Mouse (Mus musculus) E14TG2a.4 (cell line): ENCODE data around the gene Adgrl1.

Source experiments
- H3K27me3 ChIP-seq: 2 replicates; pipeline ENCODE4 v1.6.1; 2014; ENCODE audit warnings: low read length, control low read depth; ENCODE audit not compliant: insufficient read depth
- H3K36me3 ChIP-seq: 2 replicates; pipeline ENCODE4 v1.6.1; 2014; ENCODE audit warnings: low read length, control low read depth; ENCODE audit not compliant: insufficient read depth
- H3K4me1 ChIP-seq: replicated peaks from 2 replicates; pipeline ENCODE4 v1.6.1; 2014; ENCODE audit warnings: low read depth, low read length, control low read depth
- H3K4me3 ChIP-seq: replicated peaks from 2 replicates; pipeline ENCODE4 v1.5.1; 2014; ENCODE audit warnings: mild to moderate bottlenecking, low read length
- H3K9me3 ChIP-seq: 2 replicates; pipeline ENCODE4 v1.6.1; 2014; ENCODE audit warnings: low read length, control low read depth
- CTCF ChIP-seq: conservative IDR thresholded peaks from 2 replicates; pipeline ENCODE4 v1.5.1; 2014; ENCODE audit warnings: low read length
- NANOG ChIP-seq: IDR thresholded peaks from 2 replicates; pipeline ENCODE4 v1.6.1; 2014; ENCODE audit warnings: borderline replicate concordance, low read length, mixed read lengths
- POU5F1 ChIP-seq: IDR thresholded peaks from 2 replicates; pipeline ENCODE4 v1.6.1; 2014; ENCODE audit warnings: low read length, borderline replicate concordance

Adgrl1 gene

GRCm38 (mm10) chr8:83911809-83912731, 12.2 kb downstream of the Adgrl1 start:
- H3K36me3 ChIP-seq: peaks cover 85% of the 10 kb centered on the region

DNA sequence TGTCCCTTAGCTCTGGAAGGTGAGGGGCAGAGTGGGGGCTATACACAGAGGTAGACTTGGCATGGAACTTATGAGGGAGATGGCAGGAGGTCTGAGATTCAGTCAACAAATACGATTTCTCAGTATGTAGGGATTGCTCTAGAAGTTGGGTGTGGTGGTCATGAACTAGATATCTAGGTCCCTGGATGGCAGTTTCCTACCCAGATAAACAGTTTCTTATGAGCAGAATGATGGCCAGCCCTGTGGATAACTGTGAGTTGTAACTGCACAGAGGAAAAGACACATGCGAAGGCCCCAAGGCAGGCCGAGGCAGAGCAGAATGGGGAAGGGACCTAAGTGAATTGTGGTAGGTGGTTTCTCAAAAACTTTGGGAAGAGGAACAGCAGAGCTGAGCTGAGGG, 14.3 kb downstream of the Adgrl1 start:
- no peak for TF ChIP-seq NANOG
- TF ChIP-seq CTCF: no peak
- TF ChIP-seq POU5F1: no peak
- H3K9me3 ChIP-seq: no peaks in the 10 kb centered on the region
- H3K27me3 ChIP-seq: no peaks in the 10 kb centered on the region
- no peak overlapping the region for H3K4me3 ChIP-seq
- H3K36me3 ChIP-seq: peaks cover 87% of the 10 kb centered on the region
- H3K4me1 ChIP-seq: peaks cover 96% of the 10 kb centered on the region

More at GRCm38 (mm10) chr8:83911809-83912731, 12.2 kb downstream of the Adgrl1 start:
- Histone ChIP-seq H3K9me3 (peaks cover 11% of the 10 kb centered on the region), H3K27me3 (no peaks in the 10 kb centered on the region), H3K4me1 (peaks cover 83% of the 10 kb centered on the region), H3K4me3 (no peak overlapping the region)
- TF ChIP-seq POU5F1 (no peak), NANOG (no peak), CTCF (no peak)

DNA sequence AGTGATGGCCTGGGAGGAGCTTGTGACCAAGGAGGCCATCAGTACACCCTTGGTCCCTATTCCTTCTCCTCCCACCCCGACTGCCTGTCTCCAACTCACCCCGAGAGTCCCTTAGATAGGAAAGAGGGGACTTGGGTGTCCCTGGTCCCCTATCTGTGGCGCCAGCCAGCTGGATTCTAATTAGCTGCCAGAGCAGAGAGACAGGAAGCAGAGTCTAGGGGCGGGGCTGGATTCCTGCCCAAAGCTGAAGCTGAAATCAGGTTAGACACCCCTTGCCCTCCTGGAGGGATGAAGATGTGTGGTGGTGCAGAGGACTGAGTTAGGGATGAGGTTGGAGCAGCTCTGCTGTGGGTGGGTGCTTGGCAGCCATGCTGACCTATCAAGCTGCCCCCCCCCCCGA, 15.0 kb downstream of the Adgrl1 start:
- TF ChIP-seq POU5F1: no peak
- TF ChIP-seq CTCF: no peak
- TF ChIP-seq NANOG: no peak
- Histone ChIP-seq H3K4me3 (no peak overlapping the region), H3K36me3 (peaks cover 87% of the 10 kb centered on the region), H3K4me1 (peaks cover 95% of the 10 kb centered on the region), H3K9me3 (no peaks in the 10 kb centered on the region), H3K27me3 (no peaks in the 10 kb centered on the region)

- Histone ChIP-seq H3K4me1 (peaks cover 89% of the 10 kb centered on the region), H3K4me3 (no peak overlapping the region), H3K36me3 (peaks cover 92% of the 10 kb centered on the region), H3K27me3 (no peaks in the 10 kb centered on the region), H3K9me3 (no peaks in the 10 kb centered on the region)
- no peak for TF ChIP-seq POU5F1
- no peak for TF ChIP-seq NANOG
- no peak for TF ChIP-seq CTCF
Measured at GRCm38 (mm10) chr8:83916015-83916414, 16.1 kb downstream of the Adgrl1 start.

DNA sequence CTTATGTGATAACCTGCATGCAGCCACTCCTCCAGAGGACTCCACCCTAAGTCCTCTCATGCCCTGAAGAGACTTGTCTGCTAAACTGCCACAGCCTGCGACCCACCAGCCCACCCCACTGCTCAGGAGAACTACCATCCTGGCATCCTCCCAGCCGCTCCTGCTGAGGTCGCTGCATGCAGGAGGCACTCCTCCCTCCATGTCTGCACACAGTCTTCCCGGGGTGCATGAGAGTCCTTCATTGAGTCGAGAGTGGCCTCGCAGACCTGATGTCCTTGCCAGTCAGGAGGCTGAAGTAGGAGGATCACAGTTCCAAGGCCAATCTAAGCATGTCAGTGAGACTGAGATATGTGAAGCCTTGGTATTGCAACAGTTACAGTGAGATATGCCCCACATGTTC, 17.7 kb downstream of the Adgrl1 start:
- no peaks in the 10 kb centered on the region for H3K27me3 ChIP-seq
- H3K4me1 ChIP-seq: peaks cover 83% of the 10 kb centered on the region
- H3K4me3 ChIP-seq: no peak overlapping the region
- TF ChIP-seq POU5F1: no peak
- TF ChIP-seq CTCF: no peak
- TF ChIP-seq NANOG: no peak
- H3K9me3 ChIP-seq: no peaks in the 10 kb centered on the region
- H3K36me3 ChIP-seq: peaks cover 93% of the 10 kb centered on the region

DNA sequence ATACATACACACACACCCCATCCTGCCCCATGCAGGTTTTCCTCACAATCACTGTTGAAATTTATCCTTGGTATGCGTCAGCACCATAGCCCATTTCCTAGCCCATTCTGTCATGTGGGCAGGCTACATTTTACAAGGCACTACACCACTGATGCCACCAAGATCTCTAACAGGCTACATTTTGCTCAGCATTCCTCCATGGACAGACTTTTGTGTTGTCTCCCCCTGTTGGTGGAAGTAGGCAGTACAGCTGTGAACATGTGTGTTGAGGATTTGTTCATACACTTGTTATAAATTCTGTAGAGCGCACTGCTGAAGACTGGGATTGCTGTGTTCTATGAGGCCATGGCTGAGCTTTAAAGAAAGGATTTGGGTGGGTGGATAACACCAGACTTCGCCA, 21.7 kb downstream of the Adgrl1 start:
- Histone ChIP-seq H3K36me3 (peaks cover 98% of the 10 kb centered on the region), H3K27me3 (no peaks in the 10 kb centered on the region), H3K9me3 (no peaks in the 10 kb centered on the region), H3K4me3 (no peak overlapping the region), H3K4me1 (peaks cover 79% of the 10 kb centered on the region)
- peak; percentile 92 for TF ChIP-seq CTCF
- no peak for TF ChIP-seq POU5F1
- TF ChIP-seq NANOG: no peak

- Histone ChIP-seq H3K4me1 (peaks cover 79% of the 10 kb centered on the region), H3K9me3 (no peaks in the 10 kb centered on the region), H3K27me3 (no peaks in the 10 kb centered on the region), H3K36me3 (peaks cover 98% of the 10 kb centered on the region), H3K4me3 (no peak overlapping the region)
- TF ChIP-seq POU5F1 (no peak), NANOG (no peak), CTCF (no peak)
Measured at GRCm38 (mm10) chr8:83922727-83923126, 22.8 kb downstream of the Adgrl1 start.

DNA sequence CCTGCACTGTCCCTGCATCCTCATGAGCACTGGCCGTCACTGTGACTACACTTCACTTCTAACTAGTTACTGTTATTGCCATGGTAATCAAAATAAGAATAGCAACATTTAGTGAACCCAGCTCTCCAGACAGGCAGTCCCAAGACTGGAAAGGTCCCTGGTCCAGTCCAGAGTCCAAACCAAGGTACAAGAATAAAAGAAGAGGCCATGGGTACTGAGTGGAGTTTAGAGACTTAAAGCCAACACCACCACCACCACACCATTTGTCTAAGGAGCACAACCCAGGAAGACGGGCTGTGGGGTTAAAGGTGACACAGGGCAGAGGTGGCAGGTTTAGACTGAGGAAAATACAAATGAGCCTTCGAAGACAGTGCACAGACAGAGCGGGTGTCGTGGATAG, 24.7 kb downstream of the Adgrl1 start:
- no peak overlapping the region for H3K4me3 ChIP-seq
- peaks cover 77% of the 10 kb centered on the region for H3K4me1 ChIP-seq
- peaks cover 94% of the 10 kb centered on the region for H3K36me3 ChIP-seq
- TF ChIP-seq NANOG: no peak
- no peak for TF ChIP-seq POU5F1
- TF ChIP-seq CTCF: no peak
- no peaks in the 10 kb centered on the region for H3K9me3 ChIP-seq
- H3K27me3 ChIP-seq: no peaks in the 10 kb centered on the region

GRCm38 (mm10) chr8:83926266-83926665, 26.4 kb downstream of the Adgrl1 start:
- H3K36me3 ChIP-seq: peaks cover 94% of the 10 kb centered on the region
- H3K4me1 ChIP-seq: peaks cover 83% of the 10 kb centered on the region
- TF ChIP-seq NANOG (no peak), POU5F1 (no peak), CTCF (no peak)
- no peaks in the 10 kb centered on the region for H3K27me3 ChIP-seq
- no peaks in the 10 kb centered on the region for H3K9me3 ChIP-seq
- no peak overlapping the region for H3K4me3 ChIP-seq
